Mouse (Mus musculus): ENCODE measurements at regions not wholly inside any gene's neighbourhood (a gene's known extent, or its start where the extent isn't known, plus 50 kb on each side); places are given as distances from the start of the nearest gene placed in this dataset.

GRCm38 (mm10) chr3:6865462-6866147 is 245.4 kb upstream of the 1700008P02Rik start:
- TF ChIP-seq CTCF (IDR thresholded peaks at IDR 0.05; ENCODE audit: borderline replicate concordance, extremely low read depth, insufficient read depth, insufficient read length) (no peak), POLR2A (IDR thresholded peaks at IDR 0.05; ENCODE audit: borderline replicate concordance, extremely low read depth, insufficient read depth, insufficient read length, poor library complexity, severe bottlenecking) (no peak)
